Mouse (Mus musculus) right cerebral cortex, postnatal 14 days (tissue): ENCODE measurements around the gene Slc7a10.

Source experiments
- DNase-seq: peaks from one replicate; pipeline ENCODE4 v3.0.0; 2022

Slc7a10 gene

DNA sequence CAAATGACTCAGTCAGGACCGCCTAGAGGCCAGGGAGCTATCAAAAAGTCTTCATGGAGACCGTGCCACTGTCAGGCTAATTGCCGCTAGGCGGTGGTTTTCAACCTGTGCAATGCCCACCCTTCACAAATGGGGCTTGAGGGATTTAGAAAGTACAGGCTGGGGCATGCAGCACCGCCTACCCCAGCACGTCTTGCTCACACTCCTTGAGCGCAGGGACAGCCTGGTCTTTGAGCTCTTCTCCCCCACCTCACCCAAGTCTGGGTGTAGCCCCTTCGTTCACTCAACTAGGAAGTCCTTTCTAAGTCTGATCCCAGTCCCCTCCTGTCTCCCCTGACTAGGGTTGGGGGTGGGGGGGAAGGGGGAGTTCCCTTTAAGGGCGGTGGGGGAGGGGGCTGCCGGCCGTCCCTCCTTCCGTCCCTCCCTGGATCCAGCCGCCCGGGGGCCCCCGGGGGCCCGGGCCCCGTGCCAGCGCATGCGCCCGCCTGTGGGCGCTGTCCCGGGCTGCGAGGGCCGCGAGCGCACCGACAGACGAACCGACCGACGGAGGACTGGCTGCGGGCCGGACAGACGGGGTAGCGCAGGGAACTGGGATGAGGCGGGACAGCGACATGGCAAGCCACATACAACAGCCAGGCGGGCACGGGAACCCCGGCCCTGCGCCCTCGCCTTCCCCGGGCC lies at the start of gene Slc7a10:
Gene Slc7a10 (plus strand): TSS at position 497 of the 681 bp plus-strand sequence.
- DNase-seq = no peak

GRCm38 (mm10) chr7:35137524-35137923 lies 48.7 kb upstream of the Slc7a10 start:
- DNase-seq = no peak

- no peak for DNase-seq
Measured at GRCm38 (mm10) chr7:35138481-35138880, 47.7 kb upstream of the Slc7a10 start.

DNA sequence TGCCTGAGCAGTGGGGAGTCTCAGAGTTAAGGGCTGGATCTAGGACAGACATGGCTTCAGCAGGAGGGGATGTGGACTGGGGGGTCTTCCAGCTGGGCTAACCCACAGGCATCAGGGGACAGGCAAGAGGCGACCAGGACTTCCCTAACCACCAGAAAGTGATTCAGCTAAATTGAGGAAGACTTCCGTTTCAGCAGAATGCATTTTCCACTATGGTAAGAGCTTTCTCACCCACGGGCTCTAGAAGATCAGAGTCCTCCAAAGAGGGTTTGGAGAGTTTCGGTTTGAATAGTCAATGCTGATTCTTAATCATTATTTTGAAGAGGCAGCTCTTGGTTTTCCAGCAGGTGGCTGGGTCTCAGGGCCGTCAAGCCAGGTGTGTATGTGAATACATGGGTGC lies 46.3 kb upstream of the Slc7a10 start:
- DNase-seq = no peak

- no peak for DNase-seq
Measured at GRCm38 (mm10) chr7:35141519-35141918, 44.7 kb upstream of the Slc7a10 start.

- DNase-seq = no peak
Measured at GRCm38 (mm10) chr7:35142522-35142921, 43.7 kb upstream of the Slc7a10 start.

GRCm38 (mm10) chr7:35143864-35144618 lies 42.1 kb upstream of the Slc7a10 start:
- no peak for DNase-seq

- DNase-seq = no peak
Measured at GRCm38 (mm10) chr7:35145068-35145467, 41.1 kb upstream of the Slc7a10 start.

DNA sequence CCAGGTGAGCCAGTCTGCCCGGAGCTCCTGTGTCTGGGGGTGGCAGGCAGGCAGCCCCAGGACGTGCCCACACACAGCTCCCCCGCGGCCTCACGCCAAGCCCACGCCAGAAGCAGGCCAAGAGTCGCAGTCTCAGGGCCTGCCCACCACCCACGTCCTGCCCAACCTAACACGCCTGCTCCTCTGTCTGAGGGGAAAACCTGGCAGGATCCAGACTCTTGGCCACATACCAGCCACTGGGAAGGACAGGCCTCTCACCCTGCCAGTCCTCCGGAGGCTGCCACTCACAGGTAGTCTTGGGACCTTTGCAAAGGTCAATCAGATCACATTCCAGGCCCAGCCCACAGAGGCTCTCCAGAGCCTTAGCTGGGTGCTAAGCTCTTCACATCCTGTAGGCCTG lies 39.9 kb upstream of the Slc7a10 start:
- no peak for DNase-seq

GRCm38 (mm10) chr7:35149616-35150433 lies 36.4 kb upstream of the Slc7a10 start:
- DNase-seq = no peak

GRCm38 (mm10) chr7:35150860-35151259 lies 35.3 kb upstream of the Slc7a10 start:
- no peak for DNase-seq

- no peak for DNase-seq
Measured at GRCm38 (mm10) chr7:35154449-35154848, 31.7 kb upstream of the Slc7a10 start.

GRCm38 (mm10) chr7:35156561-35157477 lies 29.4 kb upstream of the Slc7a10 start:
- no peak for DNase-seq

- DNase-seq = no peak
Measured at GRCm38 (mm10) chr7:35157512-35157911, 28.7 kb upstream of the Slc7a10 start.

GRCm38 (mm10) chr7:35162443-35162842 lies 23.7 kb upstream of the Slc7a10 start:
- DNase-seq = no peak

- no peak for DNase-seq
Measured at GRCm38 (mm10) chr7:35163600-35163999, 22.6 kb upstream of the Slc7a10 start.

GRCm38 (mm10) chr7:35164131-35164530 lies 22.1 kb upstream of the Slc7a10 start:
- no peak for DNase-seq

DNA sequence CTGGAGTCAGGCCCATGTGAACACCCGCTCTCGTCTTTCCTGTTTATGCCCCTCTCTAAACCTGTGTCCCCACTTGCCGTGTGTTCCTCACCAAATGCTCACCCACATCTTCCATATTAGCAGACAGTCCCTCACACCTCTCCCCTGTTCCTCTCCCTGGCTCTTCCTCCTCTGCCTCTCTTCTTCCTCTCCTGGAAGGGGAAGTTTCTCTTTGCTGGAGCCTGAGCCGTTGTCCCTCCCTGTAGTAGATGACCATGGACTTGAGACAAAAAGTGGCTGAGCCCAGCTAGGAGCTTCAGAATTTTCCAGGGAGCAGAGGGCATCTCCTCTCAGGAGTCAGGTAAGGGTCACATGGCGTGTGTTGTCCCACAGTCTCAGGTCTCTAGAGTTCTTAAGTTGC lies 19.2 kb upstream of the Slc7a10 start:
- DNase-seq = no peak

DNA sequence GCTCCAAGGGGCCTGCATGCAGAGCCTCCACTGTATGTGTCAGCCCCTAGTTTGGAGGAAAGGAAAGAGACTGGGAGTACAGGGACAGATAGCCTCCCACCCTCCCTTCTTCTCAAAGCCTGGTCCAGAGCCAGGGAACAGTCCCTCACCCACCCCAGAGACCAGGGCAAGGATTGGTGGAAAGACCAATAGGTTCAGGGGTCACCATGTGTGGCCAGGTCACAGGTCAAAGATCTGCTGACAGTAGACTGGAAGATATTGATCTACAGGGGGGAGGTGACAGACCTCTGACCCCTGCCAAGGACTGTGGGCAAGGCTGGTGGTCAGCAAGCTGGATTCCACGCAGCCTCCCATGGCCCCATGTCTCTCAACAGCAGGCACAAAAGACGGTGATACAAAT lies 18.3 kb upstream of the Slc7a10 start:
- no peak for DNase-seq

DNA sequence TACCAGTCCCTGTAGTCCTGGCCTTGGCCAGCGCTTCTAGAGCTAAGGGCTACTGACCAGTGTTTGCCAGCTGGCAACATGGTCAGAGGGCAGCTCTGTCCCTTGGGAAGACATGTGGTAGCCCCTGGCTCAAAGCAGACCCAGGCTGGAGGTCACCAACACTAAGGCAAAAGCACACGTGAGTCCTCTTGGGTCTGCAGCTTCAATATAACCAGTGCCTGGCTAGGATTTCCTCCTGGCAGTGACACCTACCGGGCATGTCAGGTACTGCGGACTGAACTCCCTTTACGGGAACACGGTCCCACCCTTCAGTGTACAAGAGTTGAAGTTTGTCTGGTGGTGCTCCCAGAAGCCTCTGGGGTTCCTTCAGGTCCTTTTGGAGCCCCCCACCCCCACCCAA lies 16.8 kb upstream of the Slc7a10 start:
- DNase-seq = peak; percentile 93

GRCm38 (mm10) chr7:35171867-35172382 lies 14.3 kb upstream of the Slc7a10 start:
- DNase-seq = peak; percentile 83

DNA sequence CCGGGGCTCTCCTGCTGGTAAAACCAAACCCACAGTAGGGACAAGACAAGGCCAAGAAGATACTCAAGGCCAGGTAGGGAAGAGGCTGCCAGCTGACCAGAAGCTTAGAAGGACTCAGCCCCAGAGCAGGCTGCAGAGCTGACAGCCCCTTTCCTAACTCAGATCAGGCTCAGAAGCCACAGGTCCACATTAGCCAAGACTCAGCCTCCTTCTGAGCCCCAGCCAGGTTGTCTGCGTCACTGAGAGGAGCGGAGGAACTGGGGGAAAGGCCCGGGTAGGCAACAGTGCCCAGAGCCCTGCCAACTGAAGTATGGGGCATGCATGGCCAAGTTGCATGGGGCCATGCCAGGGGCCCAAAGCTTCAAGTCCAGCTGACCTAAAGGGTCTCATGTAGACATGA lies 13.7 kb upstream of the Slc7a10 start:
- no peak for DNase-seq
